Mouse (Mus musculus) retina, embryonic 14.5 days (tissue): ENCODE measurements at regions not wholly inside any gene's neighbourhood (a gene's known extent, or its start where the extent isn't known, plus 50 kb on each side); places are given as distances from the start of the nearest gene placed in this dataset.

Experiments used
- DNase-seq: peaks from one replicate; pipeline ENCODE4 v3.0.0-alpha.2; 2015; ENCODE audit warnings: low spot score

DNA sequence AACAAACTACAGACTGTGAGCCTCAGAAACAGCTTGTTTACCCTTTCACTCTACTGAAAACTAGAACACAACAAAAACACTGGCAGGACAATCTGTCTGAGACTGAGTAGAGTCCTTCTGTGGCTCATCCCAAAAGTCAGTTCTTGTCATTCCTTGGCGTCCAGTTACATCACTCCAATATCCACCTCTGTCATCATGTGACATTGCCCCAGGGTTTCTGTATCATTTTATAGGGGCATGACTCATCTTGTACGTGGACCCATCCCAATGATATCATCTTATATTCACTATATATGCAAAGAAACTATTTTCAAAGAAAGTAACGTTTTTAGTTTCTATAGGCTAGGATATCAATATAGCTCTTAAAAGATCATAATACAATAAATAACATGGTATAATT is 152.3 kb downstream of the Dkk2 start:
- no peak for DNase-seq

- no peak for DNase-seq
Measured at GRCm38 (mm10) chr3:132257834-132258233, 172.7 kb downstream of the Dkk2 start.

DNA sequence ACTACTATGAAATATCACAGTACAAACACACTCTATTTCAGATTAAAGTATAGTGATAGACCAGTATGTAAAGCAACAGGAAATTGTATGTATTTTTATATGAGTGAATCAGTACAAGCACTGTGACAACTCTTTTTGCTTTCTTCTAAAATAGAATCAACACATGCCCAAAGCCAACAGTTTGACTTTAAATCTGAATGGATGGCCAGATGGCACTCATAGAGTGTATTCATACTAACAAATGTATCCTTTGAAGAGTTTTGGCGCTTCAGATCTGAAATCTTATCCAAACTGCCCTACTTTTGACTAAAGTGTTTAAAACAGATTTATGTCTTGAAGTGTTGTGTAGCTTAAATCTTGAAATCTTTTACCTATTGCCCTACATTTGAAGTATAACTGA is 184.5 kb downstream of the Dkk2 start:
- no peak for DNase-seq

- no peak for DNase-seq
Measured at GRCm38 (mm10) chr3:132274786-132275185, 189.7 kb downstream of the Dkk2 start.

DNA sequence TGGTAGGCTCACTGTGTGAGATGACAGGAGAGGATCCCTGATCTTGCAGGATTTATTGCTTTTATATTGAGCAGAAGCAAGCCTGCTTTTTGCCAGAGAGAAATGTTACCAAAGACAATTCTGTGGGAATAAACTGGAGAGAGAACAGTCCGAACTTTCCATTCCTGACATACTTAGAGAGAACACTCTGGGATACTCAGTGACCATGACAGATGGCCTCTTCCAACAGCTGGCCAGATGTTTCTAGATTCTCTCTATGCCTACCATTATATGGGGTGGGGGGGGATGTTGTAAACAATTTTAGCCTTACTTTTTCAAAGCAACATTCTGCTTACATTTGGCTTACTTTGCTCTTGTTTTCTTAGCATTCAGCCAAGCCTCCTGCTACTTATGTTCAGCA is 192.7 kb downstream of the Dkk2 start:
- no peak for DNase-seq

DNA sequence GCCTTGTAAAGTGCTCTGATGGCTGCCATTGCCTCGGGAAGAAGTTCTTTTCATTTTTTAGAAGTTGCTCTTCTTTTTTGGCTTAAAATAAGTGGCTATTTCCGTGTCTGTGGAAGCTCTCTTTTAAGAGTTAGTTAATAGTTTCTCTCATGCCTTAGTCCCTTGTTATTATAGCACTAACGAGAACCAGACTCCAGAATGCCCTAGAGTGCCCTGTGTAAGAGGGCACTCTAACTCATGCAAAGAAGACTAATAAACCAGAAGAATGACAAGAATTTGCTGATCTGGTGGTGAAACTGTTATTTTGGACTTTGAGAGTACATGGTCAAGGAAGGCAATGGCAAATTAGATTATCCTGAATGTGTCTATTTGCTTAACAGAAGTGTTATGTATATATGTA is 202.6 kb downstream of the Dkk2 start:
- DNase-seq, result no peak

DNA sequence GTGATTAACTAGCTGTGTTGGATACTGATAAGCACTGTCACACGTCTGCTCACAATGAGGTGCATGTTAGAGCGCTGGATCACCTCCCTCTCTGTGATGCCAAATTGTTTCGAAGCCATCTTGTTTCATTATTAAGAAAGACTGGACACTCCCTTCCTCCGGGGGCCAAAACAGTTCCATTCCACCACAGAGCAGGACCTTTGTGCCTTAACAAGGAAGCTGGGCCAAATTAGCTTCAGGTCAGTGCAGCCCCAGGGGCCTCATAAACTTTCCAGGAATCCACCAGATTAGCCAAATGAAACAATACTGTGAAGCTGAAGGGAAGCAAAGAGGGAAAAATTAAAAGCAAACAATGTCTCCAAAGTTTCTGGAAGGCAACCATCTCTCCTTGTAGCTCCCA is 241.9 kb downstream of the Dkk2 start:
- no peak for DNase-seq

DNA sequence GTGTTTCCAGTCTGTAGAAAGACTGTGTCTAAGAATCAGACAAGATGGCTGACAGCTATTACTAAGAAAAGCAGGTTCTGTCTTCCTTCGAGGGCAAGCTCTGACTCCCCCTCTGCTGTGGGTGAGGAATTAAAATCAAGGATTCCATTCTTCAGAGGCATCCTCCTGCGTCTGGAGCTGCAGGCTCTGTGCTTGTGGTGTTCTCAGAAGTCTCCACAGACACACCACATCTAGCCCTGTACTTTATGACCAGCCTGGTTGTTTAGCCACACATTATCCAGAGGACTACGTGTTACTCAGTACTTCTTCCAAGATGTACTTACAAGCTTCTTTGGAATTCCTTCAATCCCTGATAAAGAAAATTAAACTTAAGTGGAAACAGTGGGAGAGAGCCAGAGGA is 258.5 kb downstream of the Dkk2 start:
- no peak for DNase-seq

GRCm38 (mm10) chr3:132345856-132346255 is 260.8 kb downstream of the Dkk2 start:
- DNase-seq, result no peak

DNA sequence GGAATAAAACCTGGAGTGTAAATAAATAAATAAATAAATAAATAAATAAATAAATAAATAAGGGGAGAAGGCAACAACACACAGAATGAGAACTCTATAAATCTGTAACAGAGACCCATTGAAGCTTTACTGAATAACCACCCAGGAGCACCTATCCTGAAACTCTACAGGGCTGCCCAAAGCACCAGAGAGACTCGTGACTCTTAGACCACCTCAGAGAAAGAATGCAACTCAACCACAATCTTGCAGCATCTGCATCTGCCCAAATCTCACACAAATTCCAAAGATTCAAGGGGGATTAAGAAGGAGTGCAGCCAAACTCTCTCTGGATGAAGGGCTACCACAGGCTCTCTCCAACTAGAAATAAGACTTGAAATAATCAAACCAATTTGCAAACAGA is 264.5 kb downstream of the Dkk2 start:
- no peak for DNase-seq

DNA sequence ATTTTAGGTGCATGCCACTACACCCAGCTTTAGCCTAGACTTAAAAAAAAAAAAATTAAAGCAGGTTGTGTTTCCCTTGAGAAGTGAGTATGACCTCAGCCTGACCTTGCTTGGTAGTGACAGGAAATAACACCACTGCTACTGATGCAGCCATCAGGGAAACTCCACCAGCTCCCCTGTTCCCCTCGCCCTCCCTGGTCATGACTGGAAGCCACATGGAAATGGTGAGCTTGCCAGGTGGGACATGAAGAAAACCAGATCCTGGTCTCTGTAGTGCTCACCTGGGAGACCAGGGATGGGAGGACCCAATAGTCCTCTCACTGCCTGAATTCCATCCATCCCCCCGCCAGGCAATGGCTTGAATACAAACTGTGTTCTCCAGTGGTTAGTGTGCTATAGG is 268.1 kb downstream of the Dkk2 start:
- DNase-seq, result no peak

- DNase-seq, result no peak
Measured at GRCm38 (mm10) chr3:132359596-132359995, 270.0 kb upstream of the Gimd1 start.

DNA sequence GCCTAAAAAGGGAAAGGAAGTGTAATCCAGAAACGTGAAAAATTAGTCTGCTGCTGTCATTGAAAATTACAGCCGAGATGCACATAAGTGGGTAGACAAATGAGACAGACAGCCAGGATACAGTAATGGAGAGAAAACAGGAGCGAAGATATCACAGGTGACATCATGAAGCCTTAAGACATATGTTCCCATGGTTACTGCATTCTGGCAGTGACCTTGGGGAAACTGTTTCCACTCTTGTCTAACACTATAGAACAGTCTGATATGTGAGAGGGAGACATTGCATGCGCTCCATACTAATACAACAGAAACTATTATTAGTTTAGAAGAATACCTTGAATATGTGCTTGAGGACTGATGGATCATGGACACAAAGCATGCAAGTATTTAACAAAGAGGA is 254.0 kb upstream of the Gimd1 start:
- DNase-seq, result no peak

DNA sequence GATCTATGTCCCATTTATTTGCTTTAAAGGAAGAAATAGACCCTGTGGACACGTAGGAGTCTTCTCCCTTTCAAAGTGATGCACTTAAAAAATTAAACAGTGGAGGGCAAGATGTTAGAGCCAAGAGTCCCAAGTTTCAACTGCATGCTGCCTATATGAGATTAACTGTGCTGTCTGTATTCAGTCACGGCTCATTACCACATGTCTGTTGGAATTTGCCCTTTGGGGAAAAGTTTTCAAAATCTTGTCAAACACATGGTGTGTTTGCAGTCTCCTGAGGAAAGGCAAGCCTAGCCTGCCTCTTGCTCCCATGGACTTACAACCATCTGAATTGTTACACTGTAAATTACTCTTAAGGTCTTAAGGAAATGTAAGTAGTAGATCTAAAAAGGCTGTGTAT is 211.9 kb upstream of the Gimd1 start:
- no peak for DNase-seq

- DNase-seq, result no peak
Measured at GRCm38 (mm10) chr3:132425819-132426671, 203.6 kb upstream of the Gimd1 start.

GRCm38 (mm10) chr3:132427244-132427643 is 202.4 kb upstream of the Gimd1 start:
- DNase-seq, result no peak

- DNase-seq, result no peak
Measured at GRCm38 (mm10) chr3:132428148-132428547, 201.5 kb upstream of the Gimd1 start.

DNA sequence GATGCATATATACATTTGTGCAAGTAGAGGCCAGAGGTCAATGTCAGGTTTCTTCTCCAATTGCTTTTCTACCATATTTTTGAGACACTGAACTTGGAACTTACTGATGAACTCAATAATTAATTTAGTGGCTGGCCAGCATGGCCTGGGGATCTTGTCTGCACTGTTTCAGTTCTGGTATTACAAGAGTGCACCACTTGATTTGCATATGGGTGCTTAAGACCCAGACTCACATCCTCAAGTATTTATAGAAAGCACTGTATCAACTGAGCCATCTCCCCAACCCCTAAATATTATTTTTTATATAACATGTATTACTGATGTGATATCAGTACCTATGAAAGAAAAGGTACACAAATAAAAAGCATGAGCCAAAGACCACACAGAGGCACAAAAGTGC is 197.8 kb upstream of the Gimd1 start:
- no peak for DNase-seq

DNA sequence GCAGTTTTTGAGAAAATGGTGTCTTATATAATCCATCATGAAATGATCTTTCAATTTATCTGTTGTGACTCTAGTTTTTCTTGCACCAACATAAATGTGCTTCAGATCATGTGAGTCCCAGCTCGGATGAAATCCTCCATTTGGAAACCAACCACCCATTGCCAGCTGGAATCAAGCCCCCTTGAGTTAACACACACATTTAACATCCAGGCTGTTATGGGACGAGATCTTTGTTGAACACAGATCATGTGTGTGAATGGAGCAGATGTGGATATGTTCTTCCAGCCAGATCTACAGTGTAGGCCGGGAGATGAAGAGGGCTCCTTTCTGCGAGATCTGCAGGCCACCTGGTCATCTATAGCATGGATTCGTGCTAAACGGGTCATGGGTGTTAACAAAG is 188.4 kb upstream of the Gimd1 start:
- no peak for DNase-seq

- peak; percentile 7 for DNase-seq
Measured at GRCm38 (mm10) chr3:132453927-132454326, 175.7 kb upstream of the Gimd1 start.

DNA sequence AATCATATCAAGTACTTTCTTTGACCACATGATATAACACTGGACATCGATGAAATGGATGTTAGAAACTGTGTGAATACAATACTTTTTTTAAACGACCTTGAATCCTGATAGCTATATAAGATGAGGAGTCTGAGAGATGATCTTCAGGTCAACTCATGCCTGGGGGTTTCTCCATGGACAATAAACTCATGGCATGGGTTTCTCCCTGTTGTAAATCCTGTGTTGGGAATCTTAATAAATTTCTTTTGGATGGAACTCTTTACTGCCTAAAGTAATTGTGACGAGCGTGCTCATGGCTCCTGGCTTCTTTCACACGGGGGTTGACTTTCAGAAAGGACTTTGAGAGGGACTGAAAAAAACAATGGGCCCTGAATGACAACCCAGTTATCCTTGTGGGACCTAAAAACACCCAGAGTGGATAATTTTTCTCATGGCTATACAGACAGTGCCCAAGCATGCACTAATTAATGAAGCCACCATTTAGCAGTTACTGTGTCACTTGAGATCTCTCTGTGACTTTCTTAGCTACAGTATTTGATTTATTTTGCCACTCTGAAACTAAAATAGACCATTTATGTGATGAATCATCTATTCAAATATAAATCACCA is 167.2 kb upstream of the Gimd1 start:
- no peak for DNase-seq

DNA sequence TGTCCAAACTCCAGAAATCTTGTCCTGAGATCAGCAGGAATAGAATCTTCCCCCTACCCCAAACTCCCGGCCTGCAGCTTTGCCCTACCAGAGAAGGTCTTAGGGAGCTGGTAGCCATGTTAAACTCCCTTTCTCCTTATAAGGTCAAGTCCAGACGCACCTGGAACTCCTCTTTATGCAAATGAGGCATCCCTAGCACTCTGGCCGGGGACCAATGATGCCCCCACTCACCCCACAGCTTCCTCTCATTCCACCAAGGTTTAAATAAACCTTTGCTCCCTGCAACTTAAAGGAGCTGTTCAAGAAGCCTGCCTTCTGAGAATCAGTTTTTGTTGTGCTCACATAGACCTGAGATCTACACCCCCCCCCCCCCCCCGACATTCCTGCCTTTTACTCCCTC is 158.6 kb upstream of the Gimd1 start:
- DNase-seq, result no peak

DNA sequence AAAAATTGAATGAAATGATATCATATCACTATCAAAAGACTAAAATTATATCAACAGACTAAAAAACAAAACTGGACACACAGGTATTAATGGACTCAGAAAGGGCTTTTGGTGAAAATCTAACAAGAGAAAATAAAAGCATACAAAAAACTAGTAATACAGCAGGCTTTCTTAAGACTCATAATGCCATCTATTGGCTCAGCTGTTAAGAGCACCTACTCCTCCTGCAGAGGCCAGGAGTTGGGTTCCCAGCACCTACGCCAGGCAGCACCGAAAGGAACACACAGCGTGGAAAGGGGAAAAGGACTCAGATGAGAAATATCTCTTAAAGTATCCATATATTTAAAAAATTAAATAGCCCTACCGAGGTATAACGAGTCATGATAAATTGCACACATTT is 151.9 kb upstream of the Gimd1 start:
- no peak for DNase-seq

DNA sequence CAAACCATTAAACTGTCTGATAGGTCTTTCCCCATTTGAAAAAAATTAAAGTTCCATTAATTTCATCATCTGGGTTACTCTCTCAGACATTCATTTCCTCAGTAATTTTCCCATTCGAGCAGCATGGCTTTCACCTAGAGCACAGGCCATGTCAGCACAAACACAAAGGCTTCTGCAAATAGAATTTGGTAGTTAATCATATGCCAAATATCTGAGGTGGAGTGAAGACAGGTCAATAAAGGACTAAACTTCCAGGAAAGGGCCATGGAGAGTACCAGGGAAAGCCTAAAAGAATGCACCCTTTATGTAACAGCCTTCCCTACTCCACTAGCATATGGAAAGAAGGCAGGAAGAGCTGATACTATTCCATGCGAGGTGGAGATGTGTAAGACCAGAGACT is 150.3 kb upstream of the Gimd1 start:
- no peak for DNase-seq
